Mouse (Mus musculus) megakaryocyte, embryonic 14.5 days (primary cell): ENCODE measurements around the gene Zbtb20.

ENCODE experiments used
- FLI1 ChIP-seq: IDR thresholded peaks from 2 replicates; pipeline ENCODE4 v1.6.1; 2012; ENCODE audit warnings: low read length, inconsistent platforms, mixed read lengths
- GATA1 ChIP-seq: IDR thresholded peaks from 3 replicates; pipeline ENCODE4 v1.6.1; 2012; ENCODE audit warnings: mixed read lengths, low read length, inconsistent platforms, borderline replicate concordance

- TF ChIP-seq GATA1 (no peak), FLI1 (no peak)
These were observed 255.4 kb downstream of the Zbtb20 start for GRCm38 (mm10) chr16:43131077-43131476.
